Mouse (Mus musculus): Measurements from ENCODE around the gene Nfe2.
"Not testable (repeated sequence)": the region's sequence is repeated elsewhere in the genome, so short reads cannot be mapped to it uniquely, and the experiment has no call there.

The Nfe2 gene

GRCm38 (mm10) chr15:103290417-103290816, 32.2 kb upstream of the Nfe2 start:
- DNase-seq, result no peak

DNA sequence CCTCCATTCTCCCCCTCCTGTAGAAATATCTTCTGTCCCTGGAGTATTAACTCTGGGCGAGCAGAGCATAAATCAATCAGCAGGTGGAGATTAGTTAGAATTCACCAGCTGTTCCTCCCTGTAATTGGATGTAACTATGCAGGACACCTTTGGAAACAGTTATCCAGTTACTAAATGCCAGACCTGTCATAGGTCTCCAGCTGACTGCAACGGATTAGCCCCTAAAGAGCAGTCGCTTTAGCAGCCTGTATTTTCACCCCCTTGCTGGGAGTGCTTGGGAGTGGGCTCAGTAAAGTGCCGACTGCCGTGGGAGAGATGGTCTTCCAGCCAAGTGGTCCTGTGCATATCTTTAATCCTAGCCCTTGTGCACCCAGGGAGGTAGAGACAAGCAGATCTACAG, 31.4 kb upstream of the Nfe2 start:
- no peak for DNase-seq

DNA sequence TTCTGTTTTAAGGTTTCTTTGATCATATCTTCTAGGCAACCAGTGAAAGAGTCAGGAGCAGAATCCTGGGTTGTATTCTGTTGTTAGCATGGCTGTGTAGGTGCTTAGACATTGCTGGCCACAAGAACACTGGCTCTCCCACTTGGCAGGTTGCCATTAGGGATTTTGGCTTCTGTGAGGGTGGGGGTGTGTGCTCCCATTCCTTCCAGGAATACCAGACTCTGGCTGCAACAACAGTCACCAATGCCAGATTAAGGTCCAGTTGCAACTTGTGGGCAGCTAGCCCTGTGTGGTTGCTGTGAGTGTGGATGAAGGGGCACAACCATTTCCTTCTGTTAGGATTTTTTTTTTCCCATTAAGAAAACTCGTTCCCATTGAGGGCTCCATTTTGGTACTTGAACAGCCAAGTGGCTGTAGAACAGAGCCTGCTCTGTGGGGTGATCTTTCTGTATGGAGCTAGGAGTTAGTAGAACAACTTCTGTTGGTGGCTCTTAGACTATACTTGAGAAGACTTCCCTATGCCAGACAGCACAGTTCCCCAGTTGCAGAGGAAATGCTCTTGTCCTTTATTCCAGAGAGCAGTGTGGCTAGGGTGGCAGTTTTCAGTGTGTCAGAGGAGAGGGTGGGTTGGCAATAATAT, 27.7 kb upstream of the Nfe2 start:
- DNase-seq, result no peak

DNA sequence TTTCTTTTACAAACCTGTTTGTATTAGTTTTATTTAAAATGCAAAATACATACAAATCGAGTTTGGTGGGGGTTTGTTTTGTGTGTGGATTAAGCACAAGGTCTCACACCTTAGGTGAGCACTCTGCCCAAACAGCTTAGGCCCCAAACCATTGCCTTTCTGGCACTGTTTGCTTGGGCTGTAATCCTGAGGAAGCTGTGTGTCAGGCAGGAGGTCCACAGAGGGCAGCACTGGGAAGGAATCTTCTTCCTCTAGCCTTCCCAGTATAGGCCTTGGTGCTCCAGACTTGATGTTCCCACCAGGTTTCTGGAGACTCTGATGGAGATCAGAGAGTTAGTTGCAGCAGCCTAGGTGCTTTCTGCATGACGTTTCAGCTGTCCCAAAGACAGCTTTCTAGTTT, 26.4 kb upstream of the Nfe2 start:
- no peak for DNase-seq

- no peak for DNase-seq
Measured at GRCm38 (mm10) chr15:103284066-103284465, 25.9 kb upstream of the Nfe2 start.

- no peak for DNase-seq
Measured at GRCm38 (mm10) chr15:103281465-103282205, 23.4 kb upstream of the Nfe2 start.

DNA sequence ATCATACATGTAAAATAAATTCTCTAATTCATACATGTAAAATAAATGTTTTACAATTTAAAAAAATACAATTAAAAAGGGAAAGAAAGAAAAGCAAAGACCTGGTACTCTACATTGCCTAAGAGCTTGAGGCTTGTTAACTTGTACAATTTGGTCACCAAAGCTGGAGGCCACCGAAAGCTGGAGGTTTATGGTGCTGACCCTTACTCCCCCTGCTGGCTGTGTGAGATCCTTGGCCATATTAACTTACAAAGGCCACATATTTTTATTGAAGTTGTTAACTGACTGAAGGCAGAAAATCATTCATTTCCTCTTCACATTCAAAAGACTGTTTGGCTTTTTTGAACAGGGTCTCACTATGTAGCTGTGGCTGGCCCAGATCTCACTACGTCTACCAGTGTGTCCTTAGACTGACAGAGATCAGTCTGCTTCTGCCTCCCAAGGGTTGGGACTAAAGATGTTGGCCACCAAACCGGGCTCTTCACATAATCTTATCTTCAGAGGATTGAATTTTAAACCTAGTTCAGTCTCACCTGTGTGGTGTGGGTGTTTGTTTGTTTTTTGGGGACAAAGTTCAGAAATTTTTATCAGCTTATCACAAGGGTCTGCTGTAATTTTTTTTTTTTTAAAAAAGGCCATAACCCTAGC, 22.7 kb upstream of the Nfe2 start:
- no peak for DNase-seq

GRCm38 (mm10) chr15:103279750-103280149, 21.5 kb upstream of the Nfe2 start:
- DNase-seq, result no peak

DNA sequence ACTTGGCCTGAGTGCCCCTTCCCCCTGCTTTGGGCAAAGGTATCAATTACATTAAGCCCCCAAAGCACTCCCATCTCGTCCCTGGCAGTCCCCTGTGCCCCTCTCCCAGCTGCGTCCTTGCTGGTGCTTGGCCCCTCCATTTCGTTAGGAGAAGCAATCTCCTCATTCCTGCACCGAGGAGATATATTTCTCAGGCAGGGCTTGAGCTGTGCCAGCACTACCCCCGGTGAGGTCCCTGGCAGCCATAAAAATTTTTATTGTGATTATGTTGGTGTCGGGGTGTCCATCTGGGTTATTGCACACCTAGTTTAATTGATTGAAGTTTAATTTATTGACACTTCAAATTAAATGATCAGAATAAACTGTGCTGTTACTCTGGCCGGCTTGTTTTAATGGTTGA, 19.7 kb upstream of the Nfe2 start:
- no peak for DNase-seq

GRCm38 (mm10) chr15:103275943-103276342, 17.7 kb upstream of the Nfe2 start:
- DNase-seq, result not testable (repeated sequence)

- DNase-seq, result peak; percentile 99
Measured at GRCm38 (mm10) chr15:103272419-103273279, 14.4 kb upstream of the Nfe2 start, which contains the start of gene Copz1. Gene Copz1 (plus strand): TSS chr15:103272714.

DNA sequence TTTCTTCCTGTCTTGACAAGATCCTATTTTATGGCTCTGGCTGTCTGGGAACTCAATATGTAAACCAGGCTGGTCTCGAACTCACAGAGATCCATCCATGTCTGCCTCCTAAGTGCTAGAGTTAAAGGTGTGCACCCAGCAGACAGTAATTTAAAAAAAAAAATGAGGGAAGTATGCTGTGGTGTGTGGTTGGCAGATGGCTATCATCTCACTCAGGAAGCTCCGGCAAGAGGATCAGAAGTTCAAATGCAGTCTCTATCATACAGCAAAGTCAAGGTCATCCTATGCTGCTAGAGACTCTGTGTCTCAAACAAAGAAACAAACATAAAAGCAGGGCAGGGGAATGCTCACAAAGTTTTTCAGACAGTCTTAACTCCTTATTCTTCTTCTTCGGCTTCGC, 10.7 kb upstream of the Nfe2 start:
- no peak for DNase-seq

DNA sequence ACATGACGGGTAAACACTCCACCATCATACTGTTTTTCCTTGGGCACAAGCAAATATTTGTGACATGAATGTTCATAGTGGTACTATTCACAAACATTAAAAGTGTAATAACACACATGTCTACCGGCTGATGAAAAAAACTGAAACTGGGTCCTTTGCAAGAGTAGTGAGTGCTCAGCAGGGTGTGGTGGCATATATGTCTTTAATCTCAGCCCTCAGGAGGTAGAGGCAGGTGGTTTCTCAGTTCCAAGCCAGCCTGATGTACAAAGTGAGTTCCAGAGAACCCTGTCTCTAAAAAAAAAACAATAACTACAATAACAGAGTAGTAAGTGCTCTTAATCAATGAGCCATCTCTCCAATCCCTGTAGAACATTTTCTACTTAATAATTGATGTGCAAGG, 6.6 kb upstream of the Nfe2 start:
- DNase-seq, result no peak

GRCm38 (mm10) chr15:103259989-103260388, 1.8 kb upstream of the Nfe2 start:
- DNase-seq, result peak; percentile 26

GRCm38 (mm10) chr15:103259162-103259561, 959 bp upstream of the Nfe2 start:
- DNase-seq, result no peak

GRCm38 (mm10) chr15:103256210-103256986, 1.8 kb downstream of the Nfe2 start:
- no peak for DNase-seq

DNA sequence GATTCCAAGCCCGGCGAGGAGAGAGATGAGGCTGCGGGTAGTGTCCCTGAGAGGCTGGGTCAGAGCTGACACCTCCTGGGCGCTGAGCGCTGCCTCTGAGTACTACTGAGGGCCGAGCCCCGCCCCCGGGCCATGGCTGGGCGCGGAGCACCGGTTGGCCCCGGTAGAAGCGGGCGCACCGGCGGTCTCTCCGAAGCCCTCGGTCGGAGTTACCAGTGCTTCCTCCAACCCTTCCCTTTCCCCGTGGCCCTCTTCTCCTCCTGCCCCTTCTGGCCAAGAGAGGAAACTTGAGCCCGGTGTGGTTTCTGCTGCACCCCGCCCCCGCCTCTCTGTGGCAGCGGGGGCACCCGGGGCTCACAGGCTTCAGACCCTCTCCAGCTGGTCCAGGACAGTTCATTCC, 3.0 kb downstream of the Nfe2 start:
- peak; percentile 27 for DNase-seq

DNA sequence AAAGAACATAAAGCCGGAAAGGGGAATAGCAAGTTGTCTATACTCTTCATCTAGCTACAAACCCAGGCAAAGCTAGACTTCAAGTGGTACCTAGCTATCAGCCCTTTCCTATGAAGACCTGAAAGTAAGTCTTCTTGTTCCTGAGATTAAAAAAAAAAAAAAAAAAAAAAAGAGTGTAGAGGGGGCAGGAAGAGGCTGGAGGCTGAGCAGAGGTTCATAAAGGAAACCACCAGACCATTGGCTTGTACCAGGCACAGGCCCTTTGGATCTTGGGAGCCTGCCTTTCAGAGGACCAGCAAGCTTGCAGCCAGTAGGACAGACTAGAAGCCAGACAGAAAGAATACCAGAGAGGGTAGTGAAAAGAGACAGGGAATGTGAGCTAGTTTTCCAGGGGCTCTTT, 4.9 kb downstream of the Nfe2 start:
- DNase-seq, result no peak

DNA sequence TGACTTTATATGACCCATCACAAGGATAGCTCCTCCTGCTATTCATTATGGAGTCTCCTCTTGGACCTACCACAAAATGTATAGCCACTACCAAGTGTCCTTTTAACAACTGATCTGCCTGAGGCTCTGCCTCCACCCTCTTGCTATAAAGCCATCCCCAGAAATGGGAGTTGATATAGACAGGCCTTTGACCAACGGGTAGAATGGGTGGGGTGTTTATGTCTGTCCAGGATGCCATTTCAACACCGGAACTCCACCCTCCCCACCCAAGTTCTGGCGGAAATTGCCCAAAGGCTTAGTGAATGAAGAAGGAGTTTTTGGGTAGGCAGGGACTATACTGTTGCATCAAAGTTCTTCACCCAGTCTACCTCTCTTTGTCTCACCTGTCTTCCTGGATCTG, 5.5 kb downstream of the Nfe2 start:
- DNase-seq, result no peak

- DNase-seq, result no peak
Measured at GRCm38 (mm10) chr15:103251595-103251994, 6.6 kb downstream of the Nfe2 start.

- DNase-seq, result peak; percentile 68
Measured at GRCm38 (mm10) chr15:103250195-103250740, 7.9 kb downstream of the Nfe2 start.

GRCm38 (mm10) chr15:103249511-103249910, 8.7 kb downstream of the Nfe2 start:
- not testable (repeated sequence) for DNase-seq
